Mouse (Mus musculus): ENCODE data around the gene Phldb2.

DNA sequence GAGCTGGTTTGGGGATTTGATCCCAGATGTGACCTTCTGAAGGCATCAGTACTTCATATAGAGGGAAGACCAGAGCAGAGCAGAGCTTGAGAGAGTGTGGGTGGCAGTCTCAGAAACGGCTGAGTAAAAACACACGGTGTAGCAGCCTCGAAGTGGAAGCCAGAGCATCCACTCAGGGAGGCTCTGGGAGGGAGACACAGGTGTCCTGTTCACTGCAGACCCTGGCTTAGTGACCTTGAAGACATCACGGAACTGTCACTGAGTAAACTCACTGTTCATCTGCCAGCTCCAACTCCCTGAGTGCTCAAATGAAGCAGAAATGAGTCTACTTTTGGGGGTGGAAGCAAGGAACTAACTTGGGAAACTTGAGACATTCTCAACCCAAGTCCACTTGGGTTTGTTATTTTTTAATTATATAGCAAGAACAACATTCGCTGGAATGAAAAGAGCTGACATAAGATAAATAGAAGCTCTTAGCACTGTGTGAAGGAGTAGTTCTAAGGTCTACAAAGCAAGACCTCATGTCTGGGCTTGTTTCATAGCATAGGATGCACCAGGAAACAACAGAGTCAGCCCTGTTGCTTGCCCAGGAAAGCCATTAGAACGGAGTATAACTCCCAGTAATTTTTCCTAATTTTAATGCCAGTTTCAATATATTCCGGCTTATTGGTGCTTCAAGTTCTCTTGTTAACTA lies 187.4 kb downstream of the Phldb2 start:
- TF ChIP-seq CTCF (IDR thresholded peaks at IDR 0.05; ENCODE audit: low read depth): no peak
- no peak for TF ChIP-seq EP300 (IDR thresholded peaks at IDR 0.05; ENCODE audit: low read depth)
